Mouse (Mus musculus): ENCODE results near the gene Mapt.

The Mapt gene

DNA sequence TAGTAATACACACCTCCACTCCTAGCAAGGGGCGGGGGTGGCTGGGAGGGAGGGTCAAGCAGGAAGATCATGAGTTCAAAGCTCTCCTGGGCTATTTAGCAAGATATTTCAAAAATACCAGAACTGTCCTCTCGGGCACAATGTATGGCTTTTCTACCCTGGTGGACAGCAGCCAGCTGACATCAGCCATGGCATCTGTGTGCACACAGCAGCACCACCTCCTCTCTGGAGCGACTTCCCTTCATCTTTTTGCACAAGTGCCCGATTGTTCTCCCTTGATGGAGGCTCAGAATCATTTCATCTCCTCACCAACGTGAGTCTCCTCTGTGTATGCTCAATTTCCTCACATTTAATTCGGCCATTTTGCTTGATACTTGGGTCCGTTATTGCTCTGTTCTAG lies 44.6 kb downstream of the Mapt start:
- no peak for DNase-seq (ENCODE audit: low spot score)

DNA sequence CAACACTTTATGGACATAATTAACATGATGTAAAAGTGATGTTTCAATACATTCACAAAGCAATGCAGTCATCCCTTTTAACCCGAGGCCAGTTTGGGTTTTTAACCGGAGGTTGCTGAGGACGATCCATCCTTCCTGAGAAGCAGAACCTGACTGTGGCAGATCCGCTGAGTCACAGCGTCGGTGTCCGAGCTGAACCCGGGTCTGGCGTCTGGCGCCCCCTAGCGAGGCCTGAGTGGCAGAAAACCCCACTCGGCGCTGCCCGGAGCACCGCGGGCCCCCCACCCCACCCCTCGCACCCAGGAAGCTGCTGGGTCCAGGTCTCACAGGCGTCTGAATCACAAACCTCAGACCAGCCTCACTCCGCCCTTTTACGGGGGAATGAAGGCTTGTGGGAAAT lies 47.0 kb downstream of the Mapt start:
- DNase-seq (ENCODE audit: low spot score), result peak; percentile 49

DNA sequence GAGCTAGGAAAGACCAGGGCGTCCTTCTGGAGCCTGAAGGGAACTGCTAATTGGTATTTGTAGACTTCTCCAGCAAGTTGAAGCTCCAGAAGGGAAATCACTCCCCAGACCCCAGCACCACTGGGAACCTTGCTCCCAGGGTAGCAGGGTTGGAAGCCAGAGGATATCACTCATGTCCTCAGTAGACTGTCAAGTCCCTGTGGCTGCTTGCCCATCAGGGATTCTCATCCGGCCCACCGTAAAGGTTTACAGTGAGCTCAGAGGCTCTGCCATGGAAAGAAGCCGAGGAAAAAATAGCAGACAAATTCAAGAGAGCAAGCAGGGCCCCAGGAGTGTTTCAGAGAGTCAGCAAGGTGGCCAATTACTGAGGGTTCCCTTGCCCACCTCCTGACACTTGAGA lies 47.9 kb downstream of the Mapt start:
- no peak for DNase-seq (ENCODE audit: low spot score)

DNA sequence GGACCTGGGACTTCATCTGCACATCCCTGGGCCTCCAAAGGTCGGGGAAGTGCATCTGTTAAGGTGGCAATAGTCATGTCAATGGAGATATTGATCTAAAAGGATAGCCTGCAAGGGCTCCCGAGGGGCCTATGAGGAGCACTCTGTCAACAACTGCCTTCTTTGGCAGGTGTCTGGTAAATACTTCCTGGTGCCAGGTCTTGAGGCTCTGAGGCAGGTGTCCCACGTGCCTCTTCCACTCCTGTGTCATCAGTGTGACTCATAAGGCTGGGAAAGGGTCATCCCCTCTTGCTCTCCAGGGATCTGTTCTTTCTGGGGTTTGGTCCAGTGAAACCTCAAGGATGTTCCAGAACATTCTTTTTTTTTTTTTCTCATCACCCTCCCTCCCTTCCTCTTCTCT lies 48.3 kb downstream of the Mapt start:
- no peak for DNase-seq (ENCODE audit: low spot score)

DNA sequence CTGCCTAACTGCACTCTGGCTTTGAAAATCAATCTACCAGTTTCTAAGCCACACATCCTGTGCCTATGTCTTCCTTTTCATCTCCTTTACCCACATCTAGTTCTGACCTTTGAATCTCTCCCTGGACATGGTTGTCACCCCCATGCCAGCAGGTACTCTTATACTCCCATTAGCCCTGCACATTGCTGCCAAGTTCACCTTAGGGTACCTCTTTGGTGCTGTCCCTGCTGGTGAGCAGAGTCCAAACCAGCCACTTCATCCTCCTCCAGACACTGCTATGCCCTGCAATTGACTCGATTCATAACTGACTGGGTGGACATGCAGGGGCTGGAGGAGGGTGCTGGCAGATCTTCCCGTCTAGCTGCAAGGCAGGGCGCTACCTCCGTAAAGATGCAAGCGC lies 50.3 kb downstream of the Mapt start:
- no peak for DNase-seq (ENCODE audit: low spot score)

DNA sequence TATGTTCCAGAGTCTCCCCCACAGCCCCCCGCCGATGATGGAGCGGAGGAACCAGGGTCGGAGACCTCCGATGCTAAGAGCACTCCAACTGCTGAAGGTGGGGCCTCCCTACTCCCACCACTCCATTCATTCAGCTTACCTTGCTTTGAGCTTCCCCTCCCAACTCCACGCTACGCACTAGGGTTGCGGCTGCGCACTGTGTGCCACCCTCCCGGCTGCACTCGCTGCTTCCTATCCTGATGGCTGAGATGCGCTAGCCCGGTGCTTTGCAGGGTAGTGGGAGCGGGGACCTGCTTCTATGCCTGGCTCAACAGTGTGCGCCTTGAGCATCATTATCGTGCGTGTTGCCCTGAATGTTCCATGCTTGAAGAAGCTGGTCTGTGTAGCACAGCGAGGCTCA lies 55.9 kb downstream of the Mapt start:
- DNase-seq (ENCODE audit: low spot score), result no peak

DNA sequence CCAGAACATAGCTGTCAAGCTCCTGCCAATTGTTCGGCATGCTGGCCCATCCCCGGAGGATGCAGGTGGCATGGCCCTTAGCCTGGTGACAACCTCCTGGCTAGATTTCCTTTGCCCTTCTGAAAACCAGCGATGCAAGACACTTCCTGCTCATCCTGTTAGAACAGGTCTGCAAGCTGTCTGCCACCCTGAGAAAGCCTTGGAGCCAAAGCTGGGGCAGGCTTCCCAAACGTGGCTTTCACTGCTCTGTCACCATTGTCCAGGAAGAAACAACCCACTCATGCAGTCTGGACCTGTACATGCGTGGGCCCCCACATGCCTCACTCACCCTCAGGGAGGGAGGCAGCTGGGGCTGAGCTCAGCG lies 57.6 kb downstream of the Mapt start:
- DNase-seq (ENCODE audit: low spot score), result no peak

DNA sequence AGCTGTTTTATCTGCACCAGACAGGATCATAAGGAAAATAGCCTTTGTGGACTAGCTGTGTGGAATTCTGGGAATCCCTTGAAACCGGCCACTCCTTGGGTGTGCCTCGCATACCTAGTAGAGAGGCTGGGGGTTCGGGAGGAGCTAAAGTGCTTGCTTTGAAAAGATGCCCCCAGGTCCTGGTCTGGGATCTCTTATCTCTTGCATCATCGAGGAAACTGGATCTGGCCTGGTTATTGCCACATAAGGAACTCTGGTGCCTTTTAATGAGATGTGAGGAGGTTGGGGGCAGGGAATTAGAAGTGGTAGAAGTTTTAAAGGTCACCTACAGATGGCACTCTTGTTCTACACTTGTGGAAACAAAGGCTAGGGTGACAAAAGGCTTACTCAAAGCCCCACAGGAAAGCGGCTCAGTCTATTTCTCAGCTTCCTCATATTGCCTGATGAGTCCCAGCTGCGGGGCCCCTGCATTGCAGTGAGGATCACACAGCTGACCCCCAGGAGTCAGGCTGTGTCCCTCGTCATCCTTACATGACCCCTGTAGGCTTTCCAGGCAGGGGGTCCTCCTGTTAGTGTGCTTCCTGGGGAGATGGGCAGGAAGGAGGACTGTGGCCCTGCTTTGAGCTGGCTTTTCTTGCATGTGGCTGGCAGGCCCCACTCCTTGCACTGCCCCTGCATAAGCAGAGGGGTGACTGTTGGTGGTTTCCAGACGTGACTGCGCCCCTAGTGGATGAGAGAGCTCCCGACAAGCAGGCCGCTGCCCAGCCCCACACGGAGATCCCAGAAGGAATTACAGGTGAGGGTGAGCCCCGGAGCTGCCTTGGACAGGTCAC lies 58.2 kb downstream of the Mapt start:
- DNase-seq (ENCODE audit: low spot score), result peak; percentile 77

DNA sequence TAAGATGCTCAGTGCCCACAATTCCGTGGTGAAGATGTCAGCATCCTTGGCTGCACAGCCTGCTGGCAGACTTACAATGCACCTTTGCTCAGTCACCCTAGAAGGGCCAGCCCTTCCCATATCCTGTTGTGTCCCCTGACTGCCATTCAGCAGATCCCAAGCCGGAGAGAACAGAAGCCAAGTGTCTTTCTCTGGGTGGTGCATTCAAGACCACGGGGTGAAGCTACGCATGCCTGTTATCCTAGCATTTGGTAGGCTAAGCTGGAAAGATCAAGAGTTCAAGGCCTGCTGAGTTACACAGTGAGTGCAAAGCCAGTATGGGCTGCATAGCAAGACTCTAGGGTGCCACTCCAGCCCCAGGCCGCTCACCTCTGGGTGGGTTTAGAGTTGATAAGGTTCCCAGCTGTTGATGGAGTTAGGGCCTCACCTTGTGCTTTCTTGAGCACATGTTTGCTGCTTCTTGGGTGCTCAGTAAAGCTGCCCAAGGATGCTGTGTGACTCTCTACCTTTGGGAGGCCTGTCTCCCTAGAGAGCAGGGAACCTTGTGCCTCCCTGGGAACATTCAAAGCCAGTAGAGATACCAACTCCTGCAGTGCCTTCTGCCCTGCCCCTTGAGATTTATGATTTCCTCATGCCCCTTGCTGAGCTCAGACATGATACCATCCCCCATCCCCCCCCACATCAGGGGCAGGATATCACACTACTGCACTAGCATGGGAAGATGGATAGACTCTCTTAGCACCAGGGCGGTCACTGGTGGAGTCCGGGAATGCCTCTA lies 61.4 kb downstream of the Mapt start:
- no peak for DNase-seq (ENCODE audit: low spot score)

DNA sequence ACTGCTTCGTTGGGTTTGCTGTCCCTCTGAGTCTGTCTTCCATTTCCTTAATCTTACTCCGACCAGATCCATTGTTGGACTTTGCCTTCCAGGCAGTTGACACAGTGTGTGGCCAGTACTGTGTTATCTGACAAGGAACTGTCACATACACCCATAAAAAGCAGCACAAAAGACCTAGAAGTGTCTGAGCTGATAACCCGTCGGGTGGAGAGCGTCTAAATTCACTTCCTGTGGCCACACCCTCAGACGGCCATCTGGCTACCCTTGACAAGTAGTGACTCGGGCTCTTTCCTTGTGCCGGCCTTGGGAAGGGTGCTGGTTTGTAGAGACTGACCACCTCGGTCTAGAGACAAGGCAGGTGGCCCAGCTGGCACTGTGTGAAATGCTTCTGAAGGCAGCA lies 62.1 kb downstream of the Mapt start:
- DNase-seq (ENCODE audit: low spot score), result peak; percentile 73

DNA sequence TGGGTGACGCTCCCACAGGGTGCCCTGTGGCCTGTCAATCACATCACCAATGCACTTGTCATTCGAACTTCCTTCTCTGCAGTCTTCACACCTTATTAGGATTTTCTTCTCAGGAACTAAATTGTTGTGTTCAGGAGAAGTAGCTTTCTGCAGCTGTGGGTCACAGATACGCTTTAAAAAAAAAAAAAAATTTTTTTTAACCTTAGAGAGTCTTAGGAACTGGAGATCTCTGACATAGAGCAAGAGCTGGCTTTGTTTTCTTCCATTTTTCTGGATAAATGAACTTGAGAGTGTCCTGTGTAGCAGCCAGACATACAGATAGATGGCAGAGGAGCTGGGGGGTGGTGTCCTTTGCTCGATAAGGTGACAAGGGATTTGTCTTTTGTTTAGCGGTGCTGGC lies 64.0 kb downstream of the Mapt start:
- no peak for DNase-seq (ENCODE audit: low spot score)

DNA sequence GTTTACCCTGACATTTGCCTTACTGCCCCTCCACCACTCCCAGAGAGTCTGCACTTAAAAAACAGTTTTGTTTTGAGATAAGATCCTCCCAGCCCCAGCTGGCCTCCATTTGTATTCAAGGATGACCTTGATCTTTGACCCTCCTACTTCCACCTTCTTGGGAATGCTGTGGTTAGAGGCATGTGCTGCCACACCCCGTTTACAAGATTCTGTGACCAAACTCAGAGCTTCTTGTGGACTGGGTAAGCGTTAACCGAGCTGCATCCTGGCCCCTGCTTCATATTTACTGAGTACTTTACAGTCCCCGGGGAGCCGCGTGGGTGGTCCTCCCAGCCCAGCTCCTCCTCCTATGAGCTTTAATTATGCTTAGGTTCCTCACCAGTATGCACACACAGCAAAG lies 64.5 kb downstream of the Mapt start:
- DNase-seq (ENCODE audit: low spot score), result peak; percentile 81

DNA sequence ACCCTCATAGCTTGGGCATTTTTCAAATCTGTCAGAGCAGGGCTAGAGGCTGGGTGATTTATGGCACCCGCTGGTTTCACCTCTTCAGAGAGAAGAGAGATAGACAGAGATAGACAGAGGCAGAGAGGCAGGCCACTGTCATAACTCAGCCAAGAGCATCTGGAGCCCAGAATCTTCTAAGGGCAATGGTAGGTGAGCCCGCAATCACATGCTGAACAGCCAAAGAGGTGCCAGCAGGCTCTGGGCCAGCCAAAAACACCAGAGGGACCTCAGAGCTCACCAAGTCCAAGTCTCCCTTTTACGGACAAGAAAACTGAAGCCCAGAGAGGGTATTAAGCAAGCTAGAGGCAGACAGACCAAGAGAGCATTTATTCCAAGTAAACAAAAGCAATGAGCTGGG lies 66.5 kb downstream of the Mapt start:
- no peak for DNase-seq (ENCODE audit: low spot score)

DNA sequence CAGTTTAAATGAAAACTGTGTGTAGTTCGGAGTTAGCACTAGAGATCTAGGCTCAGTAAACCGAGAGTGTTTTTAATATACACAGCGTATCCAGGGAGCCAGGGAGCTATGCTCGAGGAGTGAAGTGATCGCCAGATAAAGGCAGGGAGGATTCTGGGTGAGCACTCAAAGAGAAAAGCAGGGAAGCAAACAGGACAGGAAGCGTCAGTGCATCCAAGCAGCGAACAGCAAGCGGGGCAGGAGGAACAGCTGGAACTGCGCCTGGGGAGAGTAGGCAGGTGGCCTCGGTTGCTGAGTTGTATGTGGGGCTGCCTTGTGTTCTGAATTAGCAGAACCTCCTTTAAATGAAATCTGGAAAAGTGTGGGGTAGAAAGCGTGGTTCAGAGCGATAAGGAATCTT lies 71.4 kb downstream of the Mapt start:
- no peak for DNase-seq (ENCODE audit: low spot score)

DNA sequence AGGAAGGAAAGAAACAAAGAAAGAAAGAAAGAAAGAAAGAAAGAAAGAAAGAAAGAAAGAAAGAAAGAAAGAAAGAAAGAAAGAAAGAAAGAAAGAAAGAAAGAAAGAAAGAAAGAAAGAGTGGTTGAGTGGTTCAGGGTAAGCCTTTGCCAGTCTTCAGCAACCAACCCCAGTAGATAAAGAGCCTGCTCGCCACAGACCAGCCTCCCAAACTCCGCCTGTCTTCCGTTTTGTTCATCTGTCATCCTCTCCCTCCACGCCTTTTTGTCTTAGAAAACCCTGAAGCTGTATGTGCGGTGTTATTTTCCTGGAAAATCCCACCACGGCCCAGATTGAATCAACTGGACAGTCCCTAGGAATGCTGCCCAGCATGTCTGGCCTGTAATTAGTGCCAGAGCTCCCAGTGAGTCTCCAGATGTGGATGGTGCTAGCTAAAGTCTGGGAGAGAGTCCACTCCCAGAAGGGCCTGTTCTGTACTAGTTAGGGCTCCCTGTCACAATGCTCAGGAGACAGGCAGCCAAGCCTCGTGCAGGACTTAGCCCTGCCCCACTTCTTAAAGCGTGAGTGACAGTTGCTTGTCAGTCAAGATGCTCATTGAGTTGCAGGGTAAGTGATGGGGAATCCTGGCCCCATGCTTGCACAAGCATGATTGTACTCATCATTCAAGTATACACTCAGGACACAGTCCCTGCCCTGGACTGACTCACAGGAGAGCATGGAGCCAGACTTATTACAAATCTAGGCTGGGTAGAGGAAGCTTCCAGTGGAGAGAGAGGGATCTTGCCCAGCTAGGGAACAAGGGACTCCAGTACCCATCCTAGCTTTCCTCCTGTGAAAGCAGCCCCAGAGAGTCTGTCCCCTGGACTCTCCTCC lies 72.1 kb downstream of the Mapt start:
- no peak for DNase-seq (ENCODE audit: low spot score)

DNA sequence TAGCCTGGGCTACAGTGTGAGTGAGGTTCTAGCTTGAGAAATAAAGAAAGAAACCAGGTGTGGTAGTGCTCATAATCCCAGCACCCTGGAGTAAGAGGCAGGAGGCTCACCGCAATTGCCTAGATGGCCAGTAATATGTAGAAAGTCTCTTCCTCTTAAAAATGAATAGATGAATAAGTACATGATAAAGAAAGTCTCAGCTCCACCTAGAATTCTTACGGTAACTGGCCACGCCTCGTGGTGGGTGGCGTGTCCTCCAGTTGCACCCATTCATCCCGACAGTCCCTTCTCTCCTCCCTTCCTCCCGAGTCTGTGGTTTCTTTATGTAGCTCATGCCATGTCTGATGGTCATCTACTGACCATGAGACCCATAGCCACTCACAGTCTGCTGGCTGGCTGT lies 74.5 kb downstream of the Mapt start:
- no peak for DNase-seq (ENCODE audit: low spot score)

DNA sequence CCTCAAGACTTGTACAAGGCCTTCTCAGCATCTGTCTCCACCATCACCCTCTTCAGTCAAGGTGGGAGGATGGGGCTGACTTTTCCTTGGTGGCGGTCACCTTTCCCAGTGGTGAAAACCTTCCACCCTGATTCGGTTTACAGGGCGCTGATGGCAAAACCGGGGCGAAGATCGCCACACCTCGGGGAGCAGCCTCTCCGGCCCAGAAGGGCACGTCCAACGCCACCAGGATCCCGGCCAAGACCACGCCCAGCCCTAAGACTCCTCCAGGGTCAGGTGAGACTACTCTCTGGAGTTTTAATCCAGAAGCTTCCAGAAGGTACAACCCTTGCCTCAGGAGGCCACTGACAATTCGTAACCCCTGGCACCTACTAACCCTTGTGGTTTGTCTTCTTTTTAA lies 75.3 kb downstream of the Mapt start:
- no peak for DNase-seq (ENCODE audit: low spot score)

DNA sequence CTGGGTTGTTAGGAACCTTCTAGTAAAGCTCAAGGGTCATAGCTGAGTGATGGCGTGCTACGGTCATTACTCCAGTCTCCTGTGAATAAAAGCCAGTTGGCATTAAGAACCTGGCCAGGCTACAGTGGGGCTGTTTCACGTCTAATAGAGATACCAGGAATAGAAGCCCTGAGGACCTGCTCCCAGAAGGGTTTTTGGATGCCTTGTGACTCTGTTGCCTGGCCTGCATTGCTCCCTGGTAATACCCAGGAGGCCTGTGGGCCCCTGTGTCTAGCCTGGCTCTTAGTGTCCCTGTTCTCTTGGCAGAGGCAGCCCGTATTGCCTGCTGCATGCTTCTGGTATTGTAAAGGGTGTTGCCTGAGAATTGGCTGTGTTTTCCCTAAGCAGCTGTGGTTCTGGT lies 75.9 kb downstream of the Mapt start:
- DNase-seq (ENCODE audit: low spot score), result no peak

DNA sequence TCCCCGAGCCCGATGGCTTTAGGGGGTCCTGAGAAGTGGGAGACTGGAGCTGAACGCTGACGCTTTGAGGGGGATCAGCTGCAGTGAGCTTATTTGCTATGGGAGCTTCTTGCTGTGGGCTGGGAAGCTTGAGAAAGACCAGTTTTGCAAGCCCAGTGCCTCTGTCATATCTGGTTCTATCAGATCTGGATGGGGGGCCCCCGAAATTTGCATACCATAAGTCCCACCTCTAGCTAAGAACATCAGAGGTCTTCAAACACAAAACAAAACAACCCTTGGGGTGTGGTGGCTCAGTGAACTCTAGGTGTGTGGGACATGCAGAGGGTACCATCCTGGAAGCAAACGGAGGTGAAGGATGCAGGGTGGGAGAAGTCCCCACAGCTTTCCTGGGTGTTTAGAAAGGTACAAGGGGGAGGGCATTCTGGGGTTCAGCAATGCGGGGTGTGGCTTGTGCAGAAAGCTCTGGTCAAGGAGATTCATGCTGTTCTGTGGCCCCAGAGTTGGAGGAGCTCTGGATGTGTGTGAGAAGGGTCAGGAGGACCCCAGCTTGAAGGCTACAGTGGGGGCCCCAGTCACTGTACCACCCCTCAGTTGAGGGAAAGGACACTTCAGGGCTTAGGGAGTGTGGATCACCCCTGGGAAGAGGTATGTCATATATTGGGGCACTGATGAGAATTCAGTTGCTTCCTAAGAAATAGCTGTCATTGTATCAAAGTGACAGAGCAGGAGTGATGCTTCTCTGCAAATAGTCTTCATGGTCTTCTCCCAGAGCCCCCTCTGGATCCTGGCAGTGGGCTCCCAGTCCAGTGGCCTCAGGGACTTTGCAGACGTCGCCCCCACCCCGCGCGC lies 78.4 kb downstream of the Mapt start:
- DNase-seq (ENCODE audit: low spot score), result no peak

DNA sequence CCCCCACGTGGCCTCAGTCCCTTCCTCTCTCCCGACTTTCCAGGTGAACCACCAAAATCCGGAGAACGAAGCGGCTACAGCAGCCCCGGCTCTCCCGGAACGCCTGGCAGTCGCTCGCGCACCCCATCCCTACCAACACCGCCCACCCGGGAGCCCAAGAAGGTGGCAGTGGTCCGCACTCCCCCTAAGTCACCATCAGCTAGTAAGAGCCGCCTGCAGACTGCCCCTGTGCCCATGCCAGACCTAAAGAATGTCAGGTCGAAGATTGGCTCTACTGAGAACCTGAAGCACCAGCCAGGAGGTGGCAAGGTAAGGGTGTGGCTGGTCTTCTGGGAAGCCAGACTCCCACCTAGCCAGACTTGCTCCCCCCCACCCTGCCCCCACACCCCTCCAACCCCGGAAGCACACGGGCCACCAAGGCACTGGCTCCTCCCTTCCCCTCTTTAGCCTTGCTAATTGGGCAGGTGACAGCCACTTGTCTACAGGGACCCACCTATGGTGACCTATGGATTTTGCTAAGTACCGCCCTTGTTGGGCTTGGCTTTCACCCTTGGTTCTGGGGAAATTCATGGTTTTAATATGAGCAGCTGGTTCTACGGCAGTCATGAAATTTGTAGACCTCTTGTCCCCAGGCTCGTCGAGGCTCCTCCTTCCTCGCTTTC lies 79.2 kb downstream of the Mapt start:
- DNase-seq (ENCODE audit: low spot score), result no peak

DNA sequence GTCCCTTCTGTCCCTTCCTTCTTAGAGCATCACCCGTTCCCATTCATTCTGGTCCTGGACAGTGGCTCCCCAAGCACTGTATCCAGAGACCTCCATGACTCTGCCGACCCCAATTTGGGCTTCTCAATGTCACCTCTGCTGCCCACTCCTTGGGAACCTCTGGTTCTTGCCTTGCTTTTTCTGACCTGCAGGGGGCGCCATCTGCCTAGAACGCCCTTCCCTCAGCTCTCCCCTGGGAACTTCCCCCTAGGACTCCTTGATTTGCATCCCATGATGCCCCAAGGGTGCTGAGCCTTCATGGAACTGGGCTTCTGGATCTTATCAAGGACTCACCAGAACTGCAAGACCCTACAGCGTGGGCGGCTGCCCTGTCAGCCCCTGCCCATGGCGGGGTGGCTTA lies 80.5 kb downstream of the Mapt start:
- no peak for DNase-seq (ENCODE audit: low spot score)
